Mouse (Mus musculus): ENCODE data around the gene Fsd1.

Gene Fsd1

DNA sequence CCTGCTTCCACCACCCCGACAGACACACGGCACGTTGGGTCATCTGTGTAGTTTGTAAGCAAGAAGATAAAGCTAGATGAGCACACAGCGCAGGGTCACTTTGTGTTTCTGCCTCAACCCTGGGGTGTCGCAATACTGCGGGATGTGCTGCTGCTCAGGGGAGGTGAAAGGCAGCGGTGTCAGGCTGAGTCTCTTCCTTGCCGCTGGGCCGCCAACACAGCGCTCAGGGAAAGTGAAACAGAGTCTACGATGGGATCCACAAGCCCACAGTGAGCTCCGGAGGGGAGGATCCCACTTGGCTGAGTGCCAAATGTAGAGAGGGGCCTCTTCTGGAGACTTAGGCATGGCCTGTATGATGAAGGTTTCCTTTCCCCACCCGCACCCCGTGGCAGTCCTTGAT is 23.1 kb upstream of the Fsd1 start:
- DNase-seq (ENCODE audit: low spot score), result peak; percentile 1

DNA sequence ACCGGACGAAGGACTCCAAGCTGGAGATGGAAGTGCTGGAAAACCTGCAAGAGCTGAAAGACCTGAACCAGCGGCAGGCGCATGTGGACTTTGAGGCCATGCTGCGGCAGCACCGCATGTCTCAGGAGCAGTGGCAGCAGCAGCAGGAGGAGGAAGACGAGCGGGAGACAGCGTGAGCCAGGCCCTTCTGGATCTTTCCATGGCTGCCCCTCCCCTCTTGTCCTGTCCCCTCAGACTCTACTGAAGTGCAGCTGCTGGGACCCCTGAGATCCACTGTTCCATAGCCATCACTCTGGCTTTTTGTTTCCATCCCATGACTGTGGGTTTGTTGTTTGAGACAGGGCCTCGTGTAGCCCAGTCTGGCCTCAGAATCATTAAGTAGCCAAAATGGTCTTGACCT is 21.8 kb upstream of the Fsd1 start:
- DNase-seq (ENCODE audit: low spot score), result no peak

DNA sequence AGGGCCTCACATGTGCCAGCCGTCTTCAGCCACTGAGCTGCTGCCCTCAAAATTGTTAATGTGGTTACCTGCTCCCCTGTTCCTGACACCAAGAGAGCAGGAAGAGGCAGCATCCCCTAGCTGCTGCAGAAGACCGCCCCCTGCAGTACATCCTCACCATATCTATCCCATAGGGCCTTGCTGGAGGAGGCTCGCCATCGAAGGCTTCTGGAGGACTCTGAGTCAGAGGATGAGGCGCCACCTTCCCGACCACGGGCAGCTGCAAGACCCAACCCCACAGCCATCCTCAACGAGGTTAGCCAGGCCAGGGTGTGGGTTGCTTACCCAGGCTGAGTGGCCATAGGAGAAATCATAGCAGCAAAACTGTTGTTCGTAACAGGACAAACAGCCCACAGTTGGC is 21.3 kb upstream of the Fsd1 start:
- DNase-seq (ENCODE audit: low spot score), result no peak

DNA sequence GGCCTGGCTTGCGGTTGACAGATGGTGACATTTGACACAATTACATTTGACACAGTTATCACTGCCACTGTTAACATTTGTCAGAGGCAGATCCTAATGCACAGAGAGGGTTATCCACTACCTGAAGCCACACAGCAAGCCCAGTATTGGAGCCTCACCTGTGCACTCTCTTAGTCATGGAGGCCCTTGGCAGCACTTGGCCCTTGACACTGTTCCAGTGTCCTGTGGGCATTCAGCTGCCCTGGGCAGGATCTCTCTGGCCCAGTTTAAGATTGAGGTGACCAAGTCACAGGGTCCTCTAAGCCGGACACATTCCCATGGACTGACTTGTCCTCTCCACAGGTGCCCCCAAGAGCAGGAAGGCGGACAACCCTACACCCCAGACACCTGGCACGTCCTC is 19.1 kb upstream of the Fsd1 start:
- DNase-seq (ENCODE audit: low spot score), result no peak

DNA sequence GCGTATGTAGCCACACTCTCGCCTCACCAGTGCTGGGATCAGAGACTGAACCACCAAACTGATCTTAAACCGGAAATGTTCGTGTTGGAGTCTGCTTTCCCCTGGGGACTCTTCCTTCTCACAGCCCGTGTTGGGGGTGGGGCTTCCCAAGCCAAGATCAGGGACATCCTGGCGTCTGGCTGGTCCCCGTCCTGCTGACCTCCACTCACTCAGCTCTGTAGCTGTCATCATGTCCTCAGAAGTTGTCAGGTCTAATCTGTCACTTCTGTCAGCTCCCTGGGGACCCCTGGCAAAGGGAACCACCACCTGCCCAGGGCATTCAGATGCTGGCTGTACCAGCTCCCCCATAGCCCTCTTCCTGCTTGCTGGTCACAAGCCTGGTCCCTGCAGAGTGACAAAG is 18.1 kb upstream of the Fsd1 start:
- no peak for DNase-seq (ENCODE audit: low spot score)

DNA sequence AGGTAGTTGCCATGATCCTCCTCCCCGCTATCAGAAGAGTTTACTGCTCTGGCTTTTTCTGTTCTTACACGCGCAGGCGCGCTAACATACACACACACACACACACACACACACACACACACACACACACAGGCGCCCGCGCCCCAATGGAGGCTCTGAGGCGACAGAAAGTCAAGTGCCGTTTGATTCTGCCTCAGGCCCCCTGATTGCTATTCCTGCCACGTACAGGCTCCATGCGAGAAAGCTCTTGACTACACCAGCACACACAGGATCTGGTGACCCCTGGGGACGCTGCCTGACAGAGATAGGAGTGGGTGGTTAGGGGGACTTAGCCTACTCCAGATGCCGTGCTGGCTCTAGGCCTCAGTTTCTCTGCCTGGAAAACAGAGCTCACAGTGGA is 16.7 kb upstream of the Fsd1 start:
- DNase-seq (ENCODE audit: low spot score), result no peak

DNA sequence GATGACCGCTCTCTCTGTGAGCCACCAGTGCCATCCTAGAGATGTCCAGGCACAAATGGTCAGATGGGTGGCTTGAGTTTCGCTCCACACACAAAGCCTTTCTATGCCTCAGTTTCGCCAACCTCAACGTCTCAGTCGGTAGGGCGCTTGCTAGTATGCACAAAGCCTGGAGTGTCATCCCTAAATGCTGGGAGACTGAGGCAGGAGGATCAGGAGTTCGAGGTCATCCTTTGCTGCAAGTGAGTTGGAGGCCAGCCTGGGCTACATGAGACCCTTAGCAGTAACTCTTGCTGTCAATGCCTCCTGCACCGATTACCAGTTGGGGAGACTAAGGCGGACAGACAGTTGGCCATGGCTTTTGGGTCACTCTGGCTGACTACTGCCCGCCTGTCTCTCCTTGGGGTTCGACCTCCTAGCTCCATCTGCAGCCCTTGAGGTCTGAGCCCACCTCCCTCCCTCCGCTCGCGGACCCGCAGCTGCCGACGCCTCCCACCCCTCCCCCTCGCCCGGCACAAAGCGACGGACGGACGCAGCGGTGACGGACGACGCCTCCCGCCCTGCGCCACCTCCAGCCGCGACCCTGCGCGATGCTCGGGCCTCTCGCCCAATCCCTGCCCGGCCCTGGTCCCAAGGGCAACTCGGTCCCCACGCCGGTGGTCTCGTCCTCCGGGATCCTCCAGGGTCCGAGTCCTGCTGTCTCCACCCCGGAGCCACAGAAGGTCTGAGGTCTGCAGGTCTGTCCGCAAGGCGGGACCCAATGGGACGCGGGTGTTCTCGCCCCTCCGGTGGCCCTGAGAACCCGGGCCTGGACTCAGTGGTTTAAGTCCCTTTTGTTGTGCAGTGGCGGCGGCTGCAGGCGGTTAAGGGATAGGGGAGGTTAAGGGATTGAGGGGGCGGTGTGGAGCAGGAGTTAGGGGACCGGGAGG is 16.1 kb upstream of the Fsd1 start, which contains the start of gene Shd:
Gene Shd (plus strand): TSS at position 502 of the 926 bp plus-strand sequence.
- DNase-seq (ENCODE audit: low spot score), result no peak

DNA sequence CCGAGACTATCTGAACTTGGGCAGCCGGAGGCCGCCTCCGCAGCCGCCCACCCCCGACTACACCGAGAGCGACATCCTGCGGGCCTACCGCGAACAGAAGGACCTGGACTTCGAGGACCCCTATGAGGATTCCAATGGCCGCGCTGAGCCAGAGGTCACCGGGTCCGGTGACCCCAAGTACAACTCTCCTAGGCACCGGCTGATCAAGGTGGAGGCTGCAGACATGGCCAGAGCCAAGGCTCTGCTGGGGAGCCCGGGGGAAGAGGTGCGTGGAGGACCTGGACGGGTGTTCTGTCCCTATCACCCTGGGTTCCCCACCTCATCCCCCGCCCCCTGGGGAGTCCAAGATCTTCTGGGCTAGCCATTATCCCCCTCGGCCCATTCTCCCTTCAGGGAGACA is 14.9 kb upstream of the Fsd1 start:
- no peak for DNase-seq (ENCODE audit: low spot score)

DNA sequence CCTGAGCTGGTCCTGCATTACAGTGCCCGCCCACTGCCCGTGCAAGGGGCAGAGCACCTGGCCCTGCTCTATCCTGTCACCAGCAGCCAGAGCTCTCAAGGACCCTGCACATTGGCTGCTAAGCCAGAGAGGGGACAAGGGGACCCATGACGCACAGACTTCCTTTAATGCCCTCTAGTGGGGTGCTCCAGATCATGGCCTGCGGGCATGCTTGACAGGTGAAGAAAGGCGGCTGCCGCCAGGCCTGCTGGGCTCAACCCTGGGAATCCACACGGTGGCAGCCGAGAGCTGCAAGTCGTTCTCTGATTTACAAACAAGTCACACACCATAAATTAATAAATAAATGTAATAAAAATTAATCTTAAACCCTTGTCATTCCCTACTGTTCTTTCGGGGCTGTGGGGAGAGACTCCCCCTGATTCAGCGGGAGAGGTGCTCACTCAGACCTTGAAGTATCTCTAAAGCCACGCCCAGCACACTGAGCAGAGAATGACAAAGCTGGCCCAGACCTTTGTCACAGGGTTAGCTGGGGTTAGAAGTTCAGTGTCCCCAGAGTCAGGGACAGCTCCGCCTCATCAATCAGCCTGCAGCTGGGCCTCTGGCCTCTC is 9.9 kb upstream of the Fsd1 start:
- DNase-seq (ENCODE audit: low spot score), result peak; percentile 35

DNA sequence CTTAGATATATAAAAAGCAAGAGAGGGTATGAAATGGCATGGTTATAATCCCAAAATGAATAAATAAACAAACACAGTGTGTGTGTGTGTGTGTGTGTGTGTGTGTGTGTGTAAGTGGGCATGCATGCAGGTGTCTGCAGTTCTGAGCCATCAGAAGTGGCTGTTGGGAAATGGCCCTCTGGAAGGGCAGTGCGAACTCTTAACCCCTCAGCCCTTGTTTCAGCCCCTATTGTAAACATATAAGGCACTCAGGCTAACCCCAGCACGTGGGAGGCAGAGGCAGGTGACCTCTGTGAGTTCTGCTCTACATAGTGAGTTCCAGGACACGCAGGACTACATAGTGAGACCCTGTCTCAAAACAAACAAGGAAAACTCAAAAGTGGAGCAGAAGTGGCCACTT is 9.0 kb upstream of the Fsd1 start:
- DNase-seq (ENCODE audit: low spot score), result no peak

DNA sequence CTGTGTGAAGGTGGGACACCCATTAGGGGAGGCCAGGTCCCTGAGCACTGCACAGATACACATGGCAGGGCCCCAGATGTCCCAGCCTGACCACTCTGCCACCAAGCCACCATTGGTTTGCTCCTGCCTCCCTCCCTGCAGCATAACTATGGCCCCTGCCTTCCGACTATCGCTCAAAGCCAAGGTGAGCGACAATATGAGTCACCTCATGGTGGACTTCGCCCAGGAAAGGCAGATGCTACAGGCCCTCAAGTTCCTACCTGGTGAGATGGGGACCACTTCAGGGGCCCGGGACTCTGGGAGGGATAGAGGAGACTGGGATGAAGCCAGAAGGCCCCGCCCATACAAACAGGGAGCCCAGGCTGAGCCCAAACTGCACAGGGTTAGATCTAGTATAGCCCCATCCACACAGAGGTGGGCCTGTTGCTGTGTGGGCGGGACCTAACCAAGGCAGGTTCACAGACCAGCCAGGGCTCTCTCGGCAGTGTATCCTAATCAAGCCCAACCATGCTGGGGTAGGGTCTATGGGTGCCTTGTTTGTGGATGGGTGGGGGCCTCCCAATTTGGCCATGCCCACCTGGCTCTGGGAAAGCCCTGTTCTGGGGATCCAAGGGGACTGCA is 4.1 kb downstream of the Fsd1 start:
- DNase-seq (ENCODE audit: low spot score), result no peak

DNA sequence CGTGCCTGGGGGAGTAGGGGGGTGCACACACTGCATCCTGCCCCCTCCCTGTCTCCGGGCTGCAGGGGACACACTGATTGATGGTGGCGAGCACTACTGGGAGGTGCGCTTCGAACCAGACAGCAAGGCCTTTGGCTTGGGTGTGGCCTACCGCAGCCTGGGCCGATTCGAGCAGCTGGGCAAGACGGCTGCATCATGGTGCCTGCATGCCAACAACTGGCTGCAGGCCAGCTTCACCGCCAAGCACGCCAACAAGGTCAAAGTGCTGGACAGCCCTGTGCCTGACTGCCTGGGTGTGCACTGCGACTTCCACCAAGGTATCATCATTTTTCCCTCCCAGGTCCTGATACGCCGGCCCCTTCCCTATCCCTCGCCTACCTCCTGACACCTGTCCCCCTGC is 9.7 kb downstream of the Fsd1 start:
- no peak for DNase-seq (ENCODE audit: low spot score)

DNA sequence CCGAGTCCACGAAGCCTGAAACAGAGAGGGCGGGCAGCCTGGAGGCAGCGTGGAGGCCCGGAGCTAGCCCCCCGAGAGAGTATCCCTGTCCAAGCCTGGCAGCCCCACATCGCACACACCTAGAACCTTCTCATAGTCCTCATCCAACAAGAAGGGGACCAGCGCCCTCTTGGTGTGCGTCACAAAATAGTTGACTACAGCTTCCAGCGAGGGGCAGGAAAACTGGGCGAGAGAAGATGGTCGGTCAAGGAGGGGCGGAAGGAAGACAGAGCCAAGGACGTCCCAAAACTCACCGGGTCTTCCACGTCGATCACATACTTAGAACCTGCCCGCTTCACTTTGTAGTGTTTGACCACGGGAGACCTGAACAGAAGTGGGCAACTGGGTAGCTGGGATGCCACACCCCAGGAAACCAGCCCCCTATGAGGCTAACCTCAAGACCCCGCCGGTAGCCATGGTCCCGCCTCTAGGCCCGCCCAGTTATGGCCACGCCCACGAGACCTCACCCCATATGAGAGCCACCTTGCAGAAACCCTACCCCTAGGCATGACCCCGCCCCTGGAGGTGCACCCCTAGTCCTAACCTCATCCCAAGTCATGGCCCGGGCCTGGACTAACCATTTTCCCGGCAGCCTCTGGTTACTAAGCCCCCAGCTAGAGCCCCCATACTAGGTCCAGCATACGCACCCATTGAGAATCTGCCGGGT is 13.6 kb downstream of the Fsd1 start:
- DNase-seq (ENCODE audit: low spot score), result no peak

DNA sequence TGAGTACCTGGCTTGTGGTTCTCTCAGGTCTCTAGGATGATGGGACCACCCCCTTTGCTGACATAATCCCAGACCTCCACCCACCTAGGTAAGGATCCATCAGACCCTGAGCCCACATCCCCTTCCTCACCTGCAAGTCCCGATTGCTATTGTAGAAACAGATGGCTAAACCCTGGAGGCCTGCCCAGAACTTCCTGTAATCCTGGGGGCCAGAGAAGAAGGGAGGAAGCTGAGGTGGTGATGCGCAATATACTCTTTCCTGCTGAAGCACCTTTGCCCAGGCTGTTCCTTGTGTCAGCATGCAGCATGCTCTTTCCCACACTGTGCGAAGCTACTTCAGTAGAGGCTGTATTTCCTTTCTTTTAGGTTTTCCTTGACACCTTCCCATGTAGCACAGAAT is 16.7 kb downstream of the Fsd1 start:
- DNase-seq (ENCODE audit: low spot score), result no peak

DNA sequence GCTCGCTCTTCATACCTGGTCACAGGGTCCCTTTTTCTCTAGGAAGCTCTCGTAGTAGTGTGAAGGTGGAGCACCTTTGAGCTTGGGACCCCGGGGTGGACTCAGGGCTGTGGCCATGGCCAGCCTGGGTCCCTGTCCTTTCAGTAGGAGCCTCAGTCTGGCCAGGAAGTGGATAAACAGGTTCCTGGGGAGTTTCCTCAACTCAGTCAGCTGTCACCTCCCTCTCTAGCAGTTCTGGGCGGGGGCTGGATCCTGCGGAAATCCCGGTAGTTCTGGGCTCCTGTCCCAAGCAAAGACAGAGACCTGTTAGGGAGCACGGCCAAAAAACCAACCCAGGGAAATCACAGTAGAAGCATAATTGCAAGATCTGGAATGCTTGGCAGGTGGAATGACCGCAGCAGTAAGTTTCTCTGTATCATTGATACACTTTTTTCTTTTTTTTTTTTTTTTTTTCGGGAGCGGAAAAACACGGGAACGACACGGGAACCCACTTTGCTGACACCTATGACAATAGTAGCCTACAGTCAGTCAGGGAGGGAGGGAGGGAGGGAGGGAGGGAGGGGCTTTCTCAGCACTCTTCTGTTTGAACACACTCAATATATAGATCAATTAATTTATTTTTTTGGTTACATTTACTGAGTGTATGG is 19.2 kb downstream of the Fsd1 start, which contains the start of the genes Stap2 and Mpnd:
Gene Stap2 (minus strand): TSS at position 170 of the 647 bp plus-strand sequence.
Gene Mpnd (plus strand): TSS at position 297 of the 647 bp plus-strand sequence.
- no peak for DNase-seq (ENCODE audit: low spot score)

DNA sequence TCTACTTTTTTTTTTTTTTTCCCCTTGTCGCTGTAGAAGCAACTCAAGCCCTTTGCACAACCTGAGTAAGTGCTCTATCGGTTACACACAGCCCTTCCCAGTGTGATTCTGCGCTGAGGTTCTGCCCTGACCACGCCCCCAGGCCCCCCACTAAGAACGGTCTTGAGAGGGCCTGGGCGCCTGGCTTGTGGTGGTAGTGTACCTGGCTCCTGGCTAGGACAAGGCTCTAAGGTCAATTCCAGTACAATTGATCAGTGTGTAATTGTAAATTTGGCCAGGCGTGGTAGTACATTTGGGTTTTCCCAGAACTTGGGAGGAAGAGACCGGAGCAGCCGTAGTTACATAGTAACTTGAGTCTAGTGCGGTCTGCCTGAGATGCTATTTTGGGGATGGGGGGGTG is 20.6 kb downstream of the Fsd1 start:
- DNase-seq (ENCODE audit: low spot score), result no peak

DNA sequence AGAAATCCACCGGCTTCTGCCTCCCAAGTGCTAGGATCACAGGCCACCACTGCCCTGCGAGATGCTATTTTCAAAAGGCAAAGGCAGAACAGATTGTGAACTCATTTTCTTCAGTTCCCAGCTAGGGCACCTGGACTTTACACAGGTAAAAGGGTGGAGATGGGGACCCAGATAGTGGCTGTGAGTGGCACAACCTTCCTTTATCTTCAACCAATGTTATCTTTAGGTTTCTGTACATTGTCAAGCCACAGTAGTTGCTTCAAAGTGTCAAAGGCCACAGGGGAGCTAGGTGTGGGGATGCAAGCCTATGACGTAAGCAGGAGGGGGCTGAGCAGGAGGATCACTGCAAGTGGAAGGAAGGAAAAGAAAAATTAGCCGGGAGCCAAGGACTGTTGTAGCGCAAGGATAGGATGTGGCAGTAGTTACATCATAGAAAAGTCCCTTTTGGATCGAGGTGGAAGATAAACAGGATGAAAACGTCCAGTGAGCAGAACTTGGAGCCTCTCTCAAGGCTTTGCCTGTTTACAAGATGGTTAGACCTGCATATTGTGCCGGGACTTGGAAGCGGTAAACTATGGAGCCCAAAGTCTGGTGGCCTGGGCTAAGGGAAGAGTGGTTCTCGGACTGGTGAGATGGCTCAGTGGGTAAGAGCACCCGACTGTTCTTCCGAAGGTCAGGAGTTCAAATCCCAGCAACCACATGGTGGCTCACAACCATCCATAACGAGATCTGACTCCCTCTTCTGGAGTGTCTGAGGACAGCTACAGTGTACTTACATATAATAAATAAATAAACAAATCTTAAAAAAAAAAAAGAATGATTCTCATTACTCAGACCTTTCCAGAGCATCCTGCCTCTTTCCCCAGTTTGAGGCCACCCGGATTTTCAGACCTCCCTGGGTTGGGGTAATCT is 21.4 kb downstream of the Fsd1 start:
- DNase-seq (ENCODE audit: low spot score), result no peak

DNA sequence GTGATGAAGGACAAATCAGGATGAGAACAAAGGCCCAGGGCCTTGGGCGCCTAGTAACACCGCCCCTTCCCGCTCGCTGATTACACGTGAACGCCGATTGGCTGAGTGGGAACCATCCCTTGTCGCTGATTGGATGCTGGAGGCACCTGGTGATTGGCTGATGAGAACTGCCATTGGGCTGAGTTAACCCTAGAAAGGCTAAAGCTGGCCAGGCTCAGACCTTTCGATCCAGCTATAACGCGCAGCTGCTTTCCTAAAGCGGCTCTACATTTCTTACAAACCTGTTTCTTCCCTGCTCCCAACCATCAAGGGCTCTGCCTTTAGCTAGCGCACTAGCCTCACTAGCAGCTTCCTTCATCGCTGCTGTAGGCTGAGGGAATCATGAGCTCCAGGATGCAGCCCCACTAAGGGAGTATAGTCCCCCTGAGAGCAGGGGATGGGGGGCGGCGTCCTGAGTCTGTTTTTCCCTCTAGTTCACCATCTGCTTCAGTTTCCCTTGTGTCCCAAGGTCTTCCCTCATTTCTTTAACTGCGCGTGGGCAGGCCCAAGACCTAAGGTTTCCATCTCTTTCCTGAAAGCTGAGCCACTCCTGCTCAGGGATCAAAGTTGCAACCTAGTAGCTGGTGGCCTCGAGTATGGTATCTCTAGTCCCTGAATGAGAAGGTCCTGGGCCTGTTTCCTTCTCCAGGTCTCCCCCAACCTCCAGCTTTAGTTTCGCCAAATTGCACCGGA is 22.2 kb downstream of the Fsd1 start:
- peak; percentile 94 for DNase-seq (ENCODE audit: low spot score)

DNA sequence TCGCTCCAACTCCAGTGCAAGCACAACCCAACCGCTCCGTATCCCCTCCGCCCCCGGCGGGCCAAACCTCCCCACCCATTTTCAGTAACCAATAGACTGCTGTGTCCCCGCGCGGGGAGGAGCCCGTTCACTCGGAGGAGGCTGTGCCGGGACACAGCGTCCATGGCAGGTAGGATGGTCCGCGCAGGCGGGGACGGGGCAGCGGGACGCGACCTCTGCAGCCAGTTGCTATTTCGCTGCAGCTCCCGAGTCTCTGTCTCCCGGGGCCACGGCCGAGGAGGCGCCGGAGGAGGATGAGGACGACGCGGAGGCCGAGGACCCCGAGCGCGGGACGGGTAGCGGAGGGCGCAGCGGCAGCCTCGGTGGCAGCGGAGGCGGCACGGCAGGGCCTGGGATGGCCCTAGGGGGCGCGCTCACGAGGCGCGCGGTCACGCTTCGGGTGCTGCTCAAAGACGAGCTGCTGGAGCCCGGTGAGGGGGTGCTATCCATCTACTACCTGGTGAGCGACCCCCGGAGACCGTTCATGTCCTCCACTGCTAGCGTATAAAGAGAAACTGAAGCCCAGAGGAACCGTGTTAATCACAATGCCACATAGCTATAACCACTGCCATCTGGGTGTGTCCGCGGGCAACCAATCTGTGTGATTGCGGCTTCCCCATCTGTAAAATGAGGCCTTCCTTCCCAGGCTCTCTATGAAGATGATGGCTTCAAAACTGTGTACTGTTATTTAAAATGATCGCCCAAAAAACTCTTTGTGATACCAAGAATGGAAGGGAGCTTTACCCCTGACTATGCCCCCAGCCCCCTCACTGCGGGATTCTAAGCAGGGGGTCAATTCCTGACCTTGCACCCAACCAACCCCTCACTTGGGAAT is 23.0 kb downstream of the Fsd1 start:
- DNase-seq (ENCODE audit: low spot score), result peak; percentile 92

Measured in ovary, adult 18-20 months (tissue).